Mouse (Mus musculus): ENCODE results near the gene Lpp. TPM values are rescaled to one million over a fixed set of nuclear protein-coding genes. Genes with fewer than 3 reads are reported as not detected.

Gene Lpp
- polyA plus RNA-seq, 1 experiment from 2014 or later = 12.2 TPM

DNA sequence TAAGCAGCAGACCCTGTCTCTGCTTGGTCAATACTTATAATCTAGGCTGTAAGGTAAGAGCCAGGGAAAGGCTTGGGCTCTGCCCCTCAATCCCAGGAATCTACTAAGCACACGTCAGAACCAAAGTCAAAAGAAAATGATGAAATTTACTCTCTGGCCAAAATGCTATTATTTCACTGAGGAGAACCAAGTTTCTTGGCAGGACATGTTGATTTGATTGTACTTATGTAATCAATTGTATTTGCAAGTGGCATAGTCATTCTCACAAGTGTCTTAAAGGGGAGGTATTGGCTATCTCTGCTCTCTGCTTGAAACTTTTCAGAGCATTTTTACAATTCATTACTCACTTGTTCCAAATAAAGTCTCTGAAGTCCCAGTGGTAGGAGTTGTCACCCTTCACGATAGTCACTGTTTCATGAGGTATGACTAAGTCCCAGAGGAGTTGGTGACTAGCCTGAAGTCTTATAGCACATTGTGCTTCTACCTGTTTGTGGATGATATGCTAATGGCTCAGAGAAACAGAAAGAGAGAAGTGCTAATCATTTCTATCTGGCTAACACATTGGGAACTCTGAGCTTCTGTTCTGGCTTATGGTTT lies 435.0 kb downstream of the Lpp start:
- H3K27me3 ChIP-seq (replicated peaks; ENCODE audit: control insufficient read depth, insufficient read depth, low read length) = no peaks in the 10 kb centered on the region
- H3K4me3 ChIP-seq (replicated peaks; ENCODE audit: low read length) = no peak overlapping the region
- no peak overlapping the region for H3K9ac ChIP-seq (replicated peaks; ENCODE audit: low read depth, low read length)
- no peaks in the 10 kb centered on the region for H3K4me1 ChIP-seq (replicated peaks; ENCODE audit: control insufficient read depth, insufficient read depth, low read length)
- H3K36me3 ChIP-seq (ENCODE audit: control insufficient read depth, insufficient read depth) = no peaks in the 10 kb centered on the region
- H3K27ac ChIP-seq (ENCODE audit: low read length) = no peak overlapping the region
- no peaks in the 10 kb centered on the region for H3K9me3 ChIP-seq (ENCODE audit: control insufficient read depth, low read length)
- no peak overlapping the region for H3K4me2 ChIP-seq (ENCODE audit: low read length)
- 71% methylated on average over 2 of the region's 2 CpGs for WGBS
- no peak for ATAC-seq

- ATAC-seq = no peak
- no peak overlapping the region for H3K4me2 ChIP-seq (ENCODE audit: low read length)
- no peaks in the 10 kb centered on the region for H3K4me1 ChIP-seq (replicated peaks; ENCODE audit: control insufficient read depth, insufficient read depth, low read length)
- H3K9ac ChIP-seq (replicated peaks; ENCODE audit: low read depth, low read length) = no peak overlapping the region
- H3K36me3 ChIP-seq (ENCODE audit: control insufficient read depth, insufficient read depth) = no peaks in the 10 kb centered on the region
- 88% methylated on average over 4 of the region's 4 CpGs for WGBS
- H3K27ac ChIP-seq (ENCODE audit: low read length) = no peak overlapping the region
- H3K9me3 ChIP-seq (ENCODE audit: control insufficient read depth, low read length) = no peaks in the 10 kb centered on the region
- no peak overlapping the region for H3K4me3 ChIP-seq (replicated peaks; ENCODE audit: low read length)
- H3K27me3 ChIP-seq (replicated peaks; ENCODE audit: control insufficient read depth, insufficient read depth, low read length) = no peaks in the 10 kb centered on the region
These were observed 436.6 kb downstream of the Lpp start for GRCm38 (mm10) chr16:24829860-24830259.

DNA sequence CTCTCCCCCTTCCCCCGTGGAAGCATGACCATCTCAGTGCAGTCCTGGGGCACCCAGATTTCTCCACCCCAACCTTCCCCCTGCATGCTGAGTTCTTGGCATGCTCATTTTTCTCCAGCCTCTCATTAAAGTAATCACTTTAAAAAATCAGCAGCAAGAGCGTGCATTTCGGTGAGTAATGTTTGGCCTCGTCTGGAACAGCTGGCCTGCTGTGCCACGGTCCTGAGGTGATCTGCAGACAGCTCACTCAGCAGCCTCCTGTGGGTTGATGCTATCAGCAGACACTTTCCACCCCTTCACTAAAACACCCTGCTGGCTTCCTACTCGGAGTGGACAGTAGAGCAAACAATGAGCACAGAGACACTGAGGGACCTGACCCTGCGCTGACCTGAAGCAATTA lies 437.6 kb downstream of the Lpp start:
- no peak for ATAC-seq
- Histone ChIP-seq H3K4me3 (replicated peaks; ENCODE audit: low read length) (no peak overlapping the region), H3K4me2 (ENCODE audit: low read length) (no peak overlapping the region), H3K36me3 (ENCODE audit: control insufficient read depth, insufficient read depth) (no peaks in the 10 kb centered on the region), H3K9ac (replicated peaks; ENCODE audit: low read depth, low read length) (no peak overlapping the region), H3K4me1 (replicated peaks; ENCODE audit: control insufficient read depth, insufficient read depth, low read length) (no peaks in the 10 kb centered on the region), H3K9me3 (ENCODE audit: control insufficient read depth, low read length) (no peaks in the 10 kb centered on the region), H3K27me3 (replicated peaks; ENCODE audit: control insufficient read depth, insufficient read depth, low read length) (no peaks in the 10 kb centered on the region), H3K27ac (ENCODE audit: low read length) (no peak overlapping the region)
- 69% methylated on average over 7 of the region's 7 CpGs for WGBS

DNA sequence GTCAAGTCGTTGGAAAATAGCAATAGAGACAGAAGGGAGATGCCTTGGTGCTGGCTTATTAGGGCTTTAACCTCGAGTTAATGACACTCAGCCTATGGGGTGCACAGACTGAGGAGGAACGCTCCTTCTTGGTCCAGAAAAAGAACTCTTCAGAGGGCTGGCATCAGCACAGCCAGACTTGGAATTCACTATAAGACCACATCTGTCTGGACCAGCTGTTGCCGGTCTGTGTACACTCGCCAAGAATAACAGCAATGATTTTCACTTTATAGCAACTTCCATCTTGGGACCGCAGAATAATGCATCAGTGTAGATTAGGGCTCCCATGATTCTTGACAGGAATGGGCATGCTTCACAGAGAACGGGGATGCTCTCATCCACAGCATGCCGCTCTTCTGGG lies 439.9 kb downstream of the Lpp start:
- ATAC-seq = no peak
- H3K27me3 ChIP-seq (replicated peaks; ENCODE audit: control insufficient read depth, insufficient read depth, low read length) = no peaks in the 10 kb centered on the region
- WGBS = 84% methylated on average over 8 of the region's 8 CpGs
- H3K4me1 ChIP-seq (replicated peaks; ENCODE audit: control insufficient read depth, insufficient read depth, low read length) = no peaks in the 10 kb centered on the region
- no peak overlapping the region for H3K4me2 ChIP-seq (ENCODE audit: low read length)
- no peak overlapping the region for H3K9ac ChIP-seq (replicated peaks; ENCODE audit: low read depth, low read length)
- no peak overlapping the region for H3K27ac ChIP-seq (ENCODE audit: low read length)
- H3K36me3 ChIP-seq (ENCODE audit: control insufficient read depth, insufficient read depth) = no peaks in the 10 kb centered on the region
- no peak overlapping the region for H3K4me3 ChIP-seq (replicated peaks; ENCODE audit: low read length)
- no peaks in the 10 kb centered on the region for H3K9me3 ChIP-seq (ENCODE audit: control insufficient read depth, low read length)

- no peak for ATAC-seq
- 71% methylated on average over 9 of the region's 9 CpGs for WGBS
These were observed 441.2 kb downstream of the Lpp start for GRCm38 (mm10) chr16:24834536-24834935.

DNA sequence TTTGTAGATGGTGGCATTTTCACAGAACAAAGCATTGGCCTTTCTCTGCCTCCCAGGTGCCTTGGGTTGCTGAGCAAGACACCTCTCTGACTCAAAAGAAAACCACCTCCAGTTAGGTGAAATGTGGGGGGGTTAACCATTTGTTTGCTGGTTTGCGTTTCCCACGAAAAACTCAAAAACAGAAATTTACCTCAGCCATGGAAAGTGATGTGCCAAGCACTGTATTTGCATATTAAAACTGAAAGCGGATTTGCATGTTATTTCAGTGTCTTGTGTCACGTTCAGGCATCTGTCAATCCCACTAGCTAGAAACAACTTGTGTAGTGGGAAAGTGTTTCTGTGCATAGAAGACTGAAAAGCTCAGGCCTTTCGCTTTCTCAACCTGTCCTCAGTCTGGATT lies 443.2 kb downstream of the Lpp start:
- Histone ChIP-seq H3K27me3 (replicated peaks; ENCODE audit: control insufficient read depth, insufficient read depth, low read length) (no peaks in the 10 kb centered on the region), H3K4me2 (ENCODE audit: low read length) (no peak overlapping the region), H3K9ac (replicated peaks; ENCODE audit: low read depth, low read length) (no peak overlapping the region), H3K9me3 (ENCODE audit: control insufficient read depth, low read length) (no peaks in the 10 kb centered on the region), H3K27ac (ENCODE audit: low read length) (no peak overlapping the region), H3K4me3 (replicated peaks; ENCODE audit: low read length) (no peak overlapping the region), H3K4me1 (replicated peaks; ENCODE audit: control insufficient read depth, insufficient read depth, low read length) (no peaks in the 10 kb centered on the region), H3K36me3 (ENCODE audit: control insufficient read depth, insufficient read depth) (no peaks in the 10 kb centered on the region)
- ATAC-seq = no peak
- 68% methylated on average over 5 of the region's 5 CpGs for WGBS

More at GRCm38 (mm10) chr16:24834536-24834935, 441.2 kb downstream of the Lpp start:
- Histone ChIP-seq H3K36me3 (ENCODE audit: control insufficient read depth, insufficient read depth) (no peaks in the 10 kb centered on the region), H3K9ac (replicated peaks; ENCODE audit: low read depth, low read length) (no peak overlapping the region), H3K9me3 (ENCODE audit: control insufficient read depth, low read length) (no peaks in the 10 kb centered on the region), H3K4me2 (ENCODE audit: low read length) (no peak overlapping the region), H3K27ac (ENCODE audit: low read length) (no peak overlapping the region), H3K4me1 (replicated peaks; ENCODE audit: control insufficient read depth, insufficient read depth, low read length) (no peaks in the 10 kb centered on the region), H3K27me3 (replicated peaks; ENCODE audit: control insufficient read depth, insufficient read depth, low read length) (no peaks in the 10 kb centered on the region), H3K4me3 (replicated peaks; ENCODE audit: low read length) (no peak overlapping the region)

DNA sequence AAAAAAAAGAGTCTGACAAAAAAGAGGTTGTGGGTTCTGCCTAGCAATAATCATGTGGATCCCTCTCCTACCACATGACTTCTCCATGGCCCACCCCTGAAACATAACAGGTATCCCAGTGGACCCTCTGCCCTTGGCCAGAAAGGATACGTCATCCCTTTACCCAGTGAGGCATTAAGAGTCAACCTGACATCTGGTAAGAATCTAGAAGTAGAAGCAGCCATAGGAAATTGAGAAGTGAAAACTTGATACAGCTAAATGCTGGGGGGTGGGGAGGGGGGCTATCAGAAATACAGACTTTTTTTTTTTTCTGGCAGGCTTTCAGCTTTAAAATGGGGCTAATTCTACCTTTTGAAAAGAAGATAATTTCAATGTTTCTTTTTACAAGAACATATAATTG lies 445.7 kb downstream of the Lpp start:
- 93% methylated on average over 1 of the region's 1 CpGs for WGBS
- H3K4me2 ChIP-seq (ENCODE audit: low read length) = no peak overlapping the region
- no peak for ATAC-seq

GRCm38 (mm10) chr16:24840073-24840472 lies 446.8 kb downstream of the Lpp start:
- no peak for ATAC-seq
- Histone ChIP-seq H3K4me3 (replicated peaks; ENCODE audit: low read length) (no peak overlapping the region), H3K4me1 (replicated peaks; ENCODE audit: control insufficient read depth, insufficient read depth, low read length) (no peaks in the 10 kb centered on the region), H3K27me3 (replicated peaks; ENCODE audit: control insufficient read depth, insufficient read depth, low read length) (no peaks in the 10 kb centered on the region), H3K9me3 (ENCODE audit: control insufficient read depth, low read length) (no peaks in the 10 kb centered on the region), H3K4me2 (ENCODE audit: low read length) (no peak overlapping the region), H3K36me3 (ENCODE audit: control insufficient read depth, insufficient read depth) (no peaks in the 10 kb centered on the region), H3K9ac (replicated peaks; ENCODE audit: low read depth, low read length) (no peak overlapping the region), H3K27ac (ENCODE audit: low read length) (no peak overlapping the region)
- 94% methylated on average over 5 of the region's 5 CpGs for WGBS

More for the DNA sequence above, 445.7 kb downstream of the Lpp start:
- H3K4me1 ChIP-seq (replicated peaks; ENCODE audit: control insufficient read depth, insufficient read depth, low read length) = no peaks in the 10 kb centered on the region
- H3K9ac ChIP-seq (replicated peaks; ENCODE audit: low read depth, low read length) = no peak overlapping the region
- no peaks in the 10 kb centered on the region for H3K27me3 ChIP-seq (replicated peaks; ENCODE audit: control insufficient read depth, insufficient read depth, low read length)
- no peak overlapping the region for H3K4me3 ChIP-seq (replicated peaks; ENCODE audit: low read length)
- H3K9me3 ChIP-seq (ENCODE audit: control insufficient read depth, low read length) = no peaks in the 10 kb centered on the region
- H3K36me3 ChIP-seq (ENCODE audit: control insufficient read depth, insufficient read depth) = no peaks in the 10 kb centered on the region
- H3K27ac ChIP-seq (ENCODE audit: low read length) = no peak overlapping the region

DNA sequence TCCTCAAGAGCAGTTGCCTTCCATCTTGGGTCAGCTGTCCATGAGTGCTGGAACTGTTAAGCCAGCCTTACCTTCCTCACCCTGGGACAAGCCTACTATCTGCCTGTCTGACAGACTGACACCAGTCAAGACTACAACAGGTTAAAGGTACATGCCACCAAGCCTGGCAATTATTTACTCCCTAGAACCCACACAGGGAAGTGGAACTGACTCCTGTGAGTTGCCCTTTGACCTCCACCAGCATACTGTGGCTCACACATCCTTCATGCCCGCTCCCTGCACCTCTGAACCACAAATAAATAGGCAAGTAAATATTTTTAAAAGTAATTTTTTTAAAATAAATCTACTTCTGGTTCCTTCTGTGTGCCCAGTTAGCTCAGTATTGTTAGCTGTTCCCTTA lies 452.8 kb downstream of the Lpp start:
- Histone ChIP-seq H3K27me3 (replicated peaks; ENCODE audit: control insufficient read depth, insufficient read depth, low read length) (no peaks in the 10 kb centered on the region), H3K4me2 (ENCODE audit: low read length) (no peak overlapping the region), H3K9me3 (ENCODE audit: control insufficient read depth, low read length) (no peaks in the 10 kb centered on the region), H3K4me1 (replicated peaks; ENCODE audit: control insufficient read depth, insufficient read depth, low read length) (no peaks in the 10 kb centered on the region), H3K36me3 (ENCODE audit: control insufficient read depth, insufficient read depth) (no peaks in the 10 kb centered on the region), H3K4me3 (replicated peaks; ENCODE audit: low read length) (no peak overlapping the region), H3K27ac (ENCODE audit: low read length) (no peak overlapping the region), H3K9ac (replicated peaks; ENCODE audit: low read depth, low read length) (no peak overlapping the region)
- no peak for ATAC-seq
- 81% methylated on average over 1 of the region's 1 CpGs for WGBS
